Mouse (Mus musculus) midbrain, embryonic 10.5 days (tissue): Measurements from ENCODE around the gene Adm2. TPM values are rescaled to one million over a fixed set of nuclear protein-coding genes. Genes with fewer than 3 reads are reported as not detected.

ENCODE experiments used
- DNase-seq: peaks from one replicate; pipeline ENCODE4 v3.0.0-alpha.2; 2017; ENCODE audit warnings: low spot score
- H3K27ac ChIP-seq: fragments of 300-500 bp; sonication (generic); replicated peaks from 2 replicates; pipeline ENCODE4 v1.5.1; 2016; ENCODE audit warnings: mild to moderate bottlenecking
- H3K27me3 ChIP-seq: fragments of 300-500 bp; sonication (generic); 2 replicates; pipeline ENCODE4 v1.6.1; 2016; ENCODE audit warnings: low read depth, mild to moderate bottlenecking; ENCODE audit not compliant: poor library complexity, severe bottlenecking
- H3K36me3 ChIP-seq: fragments of 300-500 bp; sonication (generic); 2 replicates; pipeline ENCODE4 v1.6.1; 2016; ENCODE audit warnings: mild to moderate bottlenecking, moderate library complexity
- H3K4me1 ChIP-seq: fragments of 300-500 bp; sonication (generic); 2 replicates; pipeline ENCODE4 v1.6.1; 2016
- H3K4me3 ChIP-seq: fragments of 300-500 bp; sonication (generic); 2 replicates; pipeline ENCODE4 v1.5.1; 2016; ENCODE audit warnings: mild to moderate bottlenecking, moderate library complexity
- H3K9me3 ChIP-seq: fragments of 300-500 bp; sonication (generic); replicated peaks from 2 replicates; pipeline ENCODE4 v1.6.1; 2016; ENCODE audit warnings: mild to moderate bottlenecking
- WGBS: fragments of 180-500 bp; shearing (Covaris S2); methylation state at CpG from one replicate; pipeline ENCODE4 v1.1.7; 2016; 5-methylcytosine and 5-hydroxymethylcytosine counted together
- polyA plus RNA-seq: library from polyadenylated mRNA; unstranded; fragments of >200 nt; fragmentation: Nextera tagmentation; extraction: Ambion mirVana; gene quantifications from 2 replicates; pipeline ENCODE4 v1.2.1, GENCODE M21; 2016

The Adm2 gene
- polyA plus RNA-seq, 1 experiment from 2014 or later, result 0.21 TPM

DNA sequence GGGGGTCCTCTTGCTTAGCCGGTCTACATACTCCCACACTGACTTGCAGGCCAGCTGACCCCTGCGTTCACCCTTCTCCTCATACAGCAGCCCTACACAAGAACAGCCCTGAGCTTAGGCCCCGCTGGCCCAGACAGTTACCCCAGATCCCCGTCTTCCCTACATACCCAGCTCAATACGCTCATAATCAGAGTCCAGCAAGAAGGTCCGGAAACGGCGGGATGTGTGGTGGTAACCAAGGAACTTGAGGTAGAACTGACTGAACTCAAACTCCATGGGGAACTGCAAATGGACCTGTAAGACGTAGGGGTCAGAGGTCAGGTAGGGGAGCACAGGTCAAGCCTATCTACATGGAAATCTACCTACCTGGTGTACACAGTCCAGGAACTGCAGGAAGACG, 28.7 kb upstream of the Adm2 start:
- WGBS, result 95% methylated on average over 10 of the region's 10 CpGs

DNA sequence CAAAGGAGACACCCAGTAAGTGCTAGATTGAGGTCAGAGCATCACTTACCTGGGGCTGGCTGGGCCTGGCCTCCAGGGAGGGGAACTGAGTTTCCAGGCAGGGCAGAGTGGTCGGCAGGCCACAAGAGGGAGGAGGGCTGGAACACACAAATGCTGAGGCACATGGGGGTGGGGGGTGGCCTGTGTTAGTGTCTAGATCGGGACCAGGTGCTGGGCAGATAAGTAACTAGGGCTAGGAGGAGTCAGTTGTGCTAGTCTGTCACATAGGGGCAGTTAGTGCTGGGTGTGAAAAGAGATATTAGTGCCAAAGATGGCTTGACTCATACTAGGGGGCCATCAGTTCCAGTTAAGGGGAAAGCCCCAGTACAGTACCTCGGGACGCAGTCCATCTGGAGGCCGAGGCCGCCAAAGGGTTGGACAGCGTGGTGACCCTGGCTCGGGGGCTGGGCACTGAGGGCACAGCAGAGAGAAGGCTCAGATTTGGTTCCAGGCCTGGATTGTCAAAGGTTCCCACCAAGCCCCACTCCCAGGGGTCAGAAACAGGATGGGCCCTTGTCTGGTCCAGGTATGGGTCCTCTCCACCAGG, 26.8 kb upstream of the Adm2 start:
- no peaks in the 10 kb centered on the region for H3K27me3 ChIP-seq
- H3K36me3 ChIP-seq, result peaks cover 98% of the 10 kb centered on the region
- 94% methylated on average over 8 of the region's 8 CpGs for WGBS
- no peak overlapping the region for H3K4me3 ChIP-seq
- H3K27ac ChIP-seq, result no peak overlapping the region
- no peaks in the 10 kb centered on the region for H3K9me3 ChIP-seq
- no peak for DNase-seq
- no peaks in the 10 kb centered on the region for H3K4me1 ChIP-seq

More for the DNA sequence above, 28.7 kb upstream of the Adm2 start:
- H3K4me3 ChIP-seq, result no peak overlapping the region
- no peak for DNase-seq
- no peaks in the 10 kb centered on the region for H3K4me1 ChIP-seq
- peaks cover 99% of the 10 kb centered on the region for H3K36me3 ChIP-seq
- no peaks in the 10 kb centered on the region for H3K9me3 ChIP-seq
- H3K27ac ChIP-seq, result no peak overlapping the region
- H3K27me3 ChIP-seq, result no peaks in the 10 kb centered on the region

DNA sequence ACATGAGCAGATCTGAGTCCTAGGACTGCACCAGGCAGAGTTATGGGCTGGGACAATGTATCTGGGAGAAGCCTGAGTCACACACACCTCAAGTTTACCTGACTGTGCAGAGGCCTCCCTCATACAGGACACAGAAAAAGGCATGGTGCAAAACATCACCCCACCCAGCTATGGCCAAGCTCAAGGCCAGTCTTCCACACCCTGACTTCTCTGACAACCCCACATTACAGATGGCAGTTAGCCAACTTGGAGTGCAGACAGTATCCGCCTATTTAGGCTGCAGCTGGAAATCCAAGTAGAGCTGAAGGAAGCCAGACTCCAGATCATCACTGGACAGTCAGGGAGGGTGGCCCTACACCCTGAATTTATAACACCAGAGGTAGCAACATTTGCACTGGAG, 26.1 kb upstream of the Adm2 start:
- Histone ChIP-seq H3K27me3 (no peaks in the 10 kb centered on the region), H3K4me1 (no peaks in the 10 kb centered on the region), H3K27ac (no peak overlapping the region), H3K9me3 (no peaks in the 10 kb centered on the region), H3K36me3 (peaks cover 98% of the 10 kb centered on the region), H3K4me3 (no peak overlapping the region)
- no peak for DNase-seq
- 96% methylated on average over 1 of the region's 1 CpGs for WGBS

DNA sequence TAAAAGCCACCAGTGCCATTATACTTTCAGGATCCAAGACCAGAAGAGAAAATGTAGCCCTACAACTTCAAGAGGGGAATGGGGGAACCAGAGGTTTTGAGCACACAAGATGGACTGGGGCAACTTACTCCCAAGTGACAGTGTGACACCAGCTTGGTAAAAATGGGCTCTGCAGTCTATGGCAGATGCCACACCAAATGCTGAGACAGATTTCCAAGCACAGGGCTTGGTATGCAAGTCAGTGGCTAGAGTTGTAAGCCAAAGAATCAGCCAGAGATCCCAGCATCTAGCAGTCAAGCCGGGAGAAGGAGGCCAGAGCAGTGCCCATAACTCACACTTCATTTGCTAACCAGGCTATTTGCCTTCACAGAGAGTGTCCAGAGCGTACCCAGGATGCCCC, 24.8 kb upstream of the Adm2 start:
- no peak overlapping the region for H3K4me3 ChIP-seq
- peaks cover 98% of the 10 kb centered on the region for H3K36me3 ChIP-seq
- no peak overlapping the region for H3K27ac ChIP-seq
- no peaks in the 10 kb centered on the region for H3K9me3 ChIP-seq
- no peaks in the 10 kb centered on the region for H3K27me3 ChIP-seq
- no peak for DNase-seq
- WGBS, result 93% methylated on average over 2 of the region's 2 CpGs
- H3K4me1 ChIP-seq, result no peaks in the 10 kb centered on the region

DNA sequence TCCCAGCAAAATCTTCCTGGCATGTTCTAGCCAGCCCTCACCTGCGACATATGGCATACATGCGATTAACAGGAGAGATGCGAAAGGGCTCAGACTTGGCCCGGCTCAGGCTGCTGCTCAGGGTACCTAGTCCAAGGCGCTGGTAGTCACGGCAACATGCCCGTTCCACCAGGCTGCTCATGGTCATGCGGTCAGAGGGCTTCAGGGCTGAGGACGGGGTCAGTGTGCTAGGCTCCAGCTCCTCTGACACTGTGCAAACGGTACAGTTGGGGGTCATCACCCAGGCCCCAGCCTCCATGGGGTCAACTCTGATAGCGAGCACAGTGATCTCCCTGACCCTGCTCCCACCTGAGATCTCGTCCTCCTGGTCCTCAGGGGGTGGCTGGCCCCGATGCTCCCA, 22.3 kb upstream of the Adm2 start:
- no peak for DNase-seq
- 92% methylated on average over 13 of the region's 13 CpGs for WGBS
- no peaks in the 10 kb centered on the region for H3K4me1 ChIP-seq
- H3K27ac ChIP-seq, result no peak overlapping the region
- no peak overlapping the region for H3K4me3 ChIP-seq
- H3K27me3 ChIP-seq, result no peaks in the 10 kb centered on the region
- H3K36me3 ChIP-seq, result peaks cover 98% of the 10 kb centered on the region
- no peaks in the 10 kb centered on the region for H3K9me3 ChIP-seq

DNA sequence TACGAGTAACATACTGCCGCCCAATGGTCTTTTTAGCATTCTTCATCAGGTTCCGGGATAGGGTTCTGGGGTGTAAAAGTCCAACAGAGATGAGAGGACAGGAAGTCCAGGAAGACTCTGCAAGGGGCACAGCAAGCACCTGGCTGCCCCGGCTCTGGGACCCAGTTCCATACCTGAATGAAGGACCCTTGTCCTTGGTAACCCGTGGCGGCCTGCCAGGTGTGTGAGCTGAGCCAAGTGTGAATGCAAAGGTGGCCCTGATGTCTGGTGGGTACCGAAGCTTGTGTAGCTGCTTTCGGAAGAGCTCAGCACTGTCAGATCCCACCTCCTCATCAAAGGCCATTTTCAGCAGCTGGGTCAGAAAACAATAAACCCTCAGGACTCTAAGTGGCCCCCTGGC, 21.9 kb upstream of the Adm2 start:
- peaks cover 98% of the 10 kb centered on the region for H3K36me3 ChIP-seq
- H3K27ac ChIP-seq, result no peak overlapping the region
- DNase-seq, result no peak
- no peak overlapping the region for H3K4me3 ChIP-seq
- H3K27me3 ChIP-seq, result no peaks in the 10 kb centered on the region
- H3K4me1 ChIP-seq, result no peaks in the 10 kb centered on the region
- 93% methylated on average over 8 of the region's 8 CpGs for WGBS
- no peaks in the 10 kb centered on the region for H3K9me3 ChIP-seq

DNA sequence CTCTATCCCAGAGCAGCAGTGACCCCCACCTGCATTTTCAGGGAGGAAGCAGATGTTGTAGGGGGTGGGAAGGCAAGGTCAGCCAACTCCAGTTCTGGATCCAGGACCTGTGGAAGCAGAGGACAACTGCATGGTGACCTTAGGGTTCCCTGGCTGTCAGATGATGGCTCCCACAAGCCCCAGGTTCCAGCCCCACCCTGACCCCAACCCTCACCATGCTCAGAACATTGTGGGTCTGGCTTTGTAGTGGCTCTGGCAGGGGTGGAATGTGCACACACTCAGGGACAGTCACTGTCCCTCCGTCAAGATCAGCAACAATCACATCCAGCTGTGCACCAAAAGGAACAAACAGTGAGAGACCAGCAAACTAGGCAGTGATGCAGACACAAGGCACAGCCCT, 16.6 kb upstream of the Adm2 start:
- 60% methylated on average over 1 of the region's 1 CpGs for WGBS
- no peak for DNase-seq
- Histone ChIP-seq H3K4me1 (peaks cover 5% of the 10 kb centered on the region; the same call in 1 of the 2 replicates), H3K27ac (no peak overlapping the region), H3K36me3 (peaks cover 71% of the 10 kb centered on the region), H3K4me3 (no peak overlapping the region), H3K9me3 (no peaks in the 10 kb centered on the region), H3K27me3 (no peaks in the 10 kb centered on the region)

DNA sequence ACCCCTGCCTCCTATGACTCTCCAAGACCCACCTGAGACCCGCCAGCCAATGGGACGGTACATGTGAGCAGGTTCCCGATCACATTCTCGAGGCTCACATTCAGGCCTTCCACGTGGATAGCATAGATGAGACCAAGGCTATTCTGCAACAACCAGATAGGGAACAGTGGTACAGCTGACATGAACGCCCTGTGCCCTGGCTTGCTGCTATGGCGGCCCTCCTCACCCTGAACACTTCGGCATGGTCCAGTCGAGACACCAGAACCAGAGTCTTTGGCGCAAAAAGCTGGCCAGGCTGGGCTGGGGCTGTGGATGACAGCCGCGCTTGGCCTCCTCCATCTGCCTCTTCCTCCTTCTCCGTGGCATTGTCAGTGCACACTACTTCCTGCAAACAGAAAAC, 15.1 kb upstream of the Adm2 start:
- DNase-seq, result no peak
- no peak overlapping the region for H3K27ac ChIP-seq
- H3K4me3 ChIP-seq, result no peak overlapping the region
- peaks cover 7% of the 10 kb centered on the region; the same call in 1 of the 2 replicates for H3K4me1 ChIP-seq
- no peaks in the 10 kb centered on the region for H3K27me3 ChIP-seq
- WGBS, result 94% methylated on average over 13 of the region's 13 CpGs
- no peaks in the 10 kb centered on the region for H3K9me3 ChIP-seq
- H3K36me3 ChIP-seq, result peaks cover 56% of the 10 kb centered on the region

DNA sequence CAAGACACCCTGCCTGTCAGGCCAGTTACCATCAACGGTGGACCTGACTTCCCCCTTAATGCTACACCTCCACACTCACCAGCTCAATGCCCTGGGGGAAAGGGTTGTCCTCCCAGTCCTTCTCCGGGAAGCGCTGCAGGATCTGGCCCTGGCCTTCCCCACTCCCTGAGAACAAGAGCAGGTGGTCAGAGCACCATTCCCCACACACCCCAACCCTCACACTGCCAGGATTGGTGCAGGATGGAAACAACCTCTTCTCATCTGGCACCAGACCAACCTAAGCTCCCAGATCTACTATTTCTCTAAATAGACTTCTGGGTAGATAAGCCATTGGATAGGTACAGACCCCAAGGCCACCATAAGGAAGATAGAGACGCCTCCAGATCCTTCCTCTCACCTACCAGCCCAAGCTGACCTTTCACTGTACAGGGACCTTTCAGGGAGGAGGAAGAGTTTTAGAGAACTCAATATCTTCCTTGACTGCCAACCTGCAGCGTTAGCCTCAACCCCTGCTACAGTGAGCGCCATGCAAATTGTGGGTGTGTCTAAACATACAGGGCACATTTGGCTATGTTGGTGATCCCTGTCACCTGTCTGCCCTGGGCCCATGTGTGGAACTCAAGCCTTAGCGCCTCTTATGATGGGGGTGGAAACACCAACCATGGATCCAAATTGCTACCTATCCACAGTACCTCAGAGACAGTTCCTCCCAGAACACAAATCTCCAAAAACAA, 13.9 kb upstream of the Adm2 start:
- Histone ChIP-seq H3K9me3 (no peaks in the 10 kb centered on the region), H3K27ac (no peak overlapping the region), H3K4me3 (no peak overlapping the region), H3K27me3 (no peaks in the 10 kb centered on the region), H3K4me1 (peaks cover 19% of the 10 kb centered on the region), H3K36me3 (peaks cover 44% of the 10 kb centered on the region)
- WGBS, result 91% methylated on average over 7 of the region's 7 CpGs
- no peak for DNase-seq

DNA sequence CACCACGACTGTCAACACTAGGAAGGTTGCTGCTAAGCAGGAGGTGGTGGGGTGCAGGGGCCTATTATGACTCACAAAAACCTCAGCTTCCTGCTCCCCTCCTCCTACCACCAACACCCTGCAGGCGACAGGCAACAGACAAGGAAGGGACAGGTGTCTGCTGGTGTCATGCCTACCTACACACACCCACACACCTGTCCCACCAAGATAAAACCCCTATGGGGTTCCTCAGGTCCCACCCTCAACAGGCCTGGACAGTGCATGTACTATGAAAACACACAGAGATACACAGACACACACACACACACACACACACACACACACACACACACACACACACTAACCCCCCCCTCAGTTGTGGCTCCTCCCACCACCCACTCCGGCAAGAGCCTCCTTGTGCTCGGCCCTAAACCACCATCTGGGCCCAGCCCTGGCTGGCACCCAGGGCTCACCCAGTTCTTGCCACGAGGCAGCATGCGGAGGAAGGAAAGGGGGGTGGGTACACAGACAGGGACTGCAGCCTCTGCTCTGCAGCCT, 12.5 kb upstream of the Adm2 start:
- Histone ChIP-seq H3K4me1 (peaks cover 29% of the 10 kb centered on the region), H3K27me3 (no peaks in the 10 kb centered on the region), H3K27ac (peak overlapping the region; percentile 53; the same call in 1 of the 2 replicates), H3K4me3 (no peak overlapping the region), H3K9me3 (no peaks in the 10 kb centered on the region), H3K36me3 (peaks cover 30% of the 10 kb centered on the region)
- 82% methylated on average over 6 of the region's 6 CpGs for WGBS
- no peak for DNase-seq

DNA sequence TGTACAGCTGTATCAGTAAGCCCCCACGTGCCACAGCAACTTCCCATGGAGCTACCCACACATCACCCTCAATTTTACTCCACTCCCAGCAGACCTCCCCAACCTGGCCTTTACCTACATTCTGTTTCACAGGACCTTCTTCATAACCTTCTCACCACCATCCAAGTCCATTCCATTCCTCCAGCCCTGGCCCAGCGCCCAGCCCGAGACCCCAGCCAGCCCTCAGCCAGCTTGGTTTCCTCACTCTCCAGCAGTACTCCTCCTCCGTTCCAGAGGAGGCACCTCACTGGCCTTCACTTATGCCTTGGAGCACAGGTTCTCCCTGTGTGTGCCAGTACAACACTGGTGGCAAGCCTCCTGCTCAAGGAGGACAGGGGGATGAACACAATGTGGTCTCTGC, 9.2 kb upstream of the Adm2 start:
- H3K4me3 ChIP-seq, result peak overlapping the region; percentile 96
- peaks cover 36% of the 10 kb centered on the region for H3K4me1 ChIP-seq
- no peaks in the 10 kb centered on the region for H3K36me3 ChIP-seq
- no peaks in the 10 kb centered on the region for H3K27me3 ChIP-seq
- H3K27ac ChIP-seq, result no peak overlapping the region
- no peaks in the 10 kb centered on the region for H3K9me3 ChIP-seq
- 87% methylated on average over 4 of the region's 4 CpGs for WGBS
- no peak for DNase-seq

DNA sequence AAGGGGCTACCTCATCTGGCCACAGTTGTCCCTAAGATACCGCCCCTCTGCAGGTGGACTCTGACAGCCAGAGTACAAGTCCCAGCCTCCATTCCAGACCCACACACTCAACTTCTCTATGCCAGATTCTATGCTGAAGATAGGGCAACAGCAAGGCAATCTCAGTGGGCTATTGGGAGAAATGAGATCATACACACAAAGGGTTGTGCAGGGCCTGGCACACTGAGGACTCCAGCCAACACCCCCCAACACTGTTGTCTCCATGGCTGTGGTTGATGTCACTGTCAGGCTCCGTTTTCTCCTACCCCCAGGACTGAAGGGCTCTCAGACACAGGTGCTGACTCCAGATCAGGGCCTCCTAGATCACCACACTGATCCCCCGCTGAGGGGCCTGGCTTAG, 8.4 kb upstream of the Adm2 start:
- peaks cover 36% of the 10 kb centered on the region for H3K4me1 ChIP-seq
- peak overlapping the region; percentile 92 for H3K27ac ChIP-seq
- no peak for DNase-seq
- WGBS, result 28% methylated on average over 3 of the region's 3 CpGs
- peak overlapping the region; percentile 96 for H3K4me3 ChIP-seq
- H3K27me3 ChIP-seq, result no peaks in the 10 kb centered on the region
- no peaks in the 10 kb centered on the region for H3K36me3 ChIP-seq
- no peaks in the 10 kb centered on the region for H3K9me3 ChIP-seq

DNA sequence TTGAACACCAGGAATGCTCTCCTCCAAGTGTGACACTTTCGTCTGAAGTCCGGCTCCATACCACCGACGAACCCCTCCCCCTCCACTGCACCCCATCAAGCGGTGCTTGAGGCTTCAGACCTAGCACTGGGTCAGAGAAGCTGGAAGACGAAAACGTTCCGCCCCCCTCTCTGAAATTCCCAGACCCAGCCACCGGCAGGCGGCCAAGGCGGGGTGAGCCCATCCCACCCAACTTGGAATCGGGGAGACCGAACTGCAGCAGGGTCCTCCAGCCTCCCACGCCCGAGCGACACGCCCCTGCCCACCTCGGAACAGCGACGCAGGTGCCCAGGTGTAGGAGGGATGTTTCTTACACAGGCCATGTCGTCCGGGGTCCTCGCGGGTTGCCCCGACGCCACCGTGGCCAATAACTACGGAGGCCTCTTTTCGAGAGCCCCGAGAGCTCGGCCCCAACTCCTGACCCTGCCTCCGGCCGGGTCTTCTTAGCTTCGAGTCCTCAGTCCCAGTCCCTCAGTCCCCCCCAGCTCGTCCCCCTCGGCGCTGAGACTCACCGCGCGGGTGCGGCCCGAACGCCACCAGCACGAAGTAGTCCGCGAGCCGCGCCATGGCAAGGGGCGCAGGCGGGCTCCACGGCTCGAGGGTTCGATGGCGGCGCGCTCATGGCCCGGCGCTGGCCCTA, 7.9 kb upstream of the Adm2 start:
- H3K9me3 ChIP-seq, result no peaks in the 10 kb centered on the region
- peak overlapping the region; percentile 92 for H3K27ac ChIP-seq
- DNase-seq, result peak; percentile 42
- no peaks in the 10 kb centered on the region for H3K27me3 ChIP-seq
- WGBS, result under 1% methylated on average over 57 of the region's 58 CpGs
- H3K4me3 ChIP-seq, result peak overlapping the region; percentile 96
- peaks cover 36% of the 10 kb centered on the region for H3K4me1 ChIP-seq
- H3K36me3 ChIP-seq, result no peaks in the 10 kb centered on the region
